Mouse (Mus musculus): Measurements from ENCODE around the gene Sec22c.

Sec22c gene

GRCm38 (mm10) chr9:121690734-121691133 is 14.6 kb downstream of the Sec22c start:
- DNase-seq: no peak

- DNase-seq: no peak
These were observed 15.1 kb downstream of the Sec22c start for GRCm38 (mm10) chr9:121690200-121690651.

GRCm38 (mm10) chr9:121684702-121685101 is 20.6 kb downstream of the Sec22c start:
- no peak for DNase-seq

- DNase-seq: no peak
These were observed 23.1 kb downstream of the Sec22c start for GRCm38 (mm10) chr9:121682037-121682680.

- DNase-seq: no peak
These were observed 24.1 kb downstream of the Sec22c start for GRCm38 (mm10) chr9:121681191-121681590.

- DNase-seq: peak; percentile 31 to 46
These were observed 25.7 kb downstream of the Sec22c start for GRCm38 (mm10) chr9:121679549-121679948.

- no peak for DNase-seq
These were observed 27.8 kb downstream of the Sec22c start for GRCm38 (mm10) chr9:121677476-121677875.

- DNase-seq: no peak
These were observed 28.2 kb downstream of the Sec22c start for GRCm38 (mm10) chr9:121677069-121677468.

GRCm38 (mm10) chr9:121675556-121675955 is 29.7 kb downstream of the Sec22c start:
- no peak for DNase-seq

- DNase-seq: no peak
These were observed 30.3 kb downstream of the Sec22c start for GRCm38 (mm10) chr9:121675011-121675410.

GRCm38 (mm10) chr9:121673716-121674115 is 31.6 kb downstream of the Sec22c start:
- DNase-seq: no peak

GRCm38 (mm10) chr9:121672311-121672710 is 33.0 kb downstream of the Sec22c start:
- DNase-seq: no peak

GRCm38 (mm10) chr9:121671300-121671699 is 34.0 kb downstream of the Sec22c start:
- DNase-seq: peak; percentile 52 to 67

GRCm38 (mm10) chr9:121669348-121669791 is 35.9 kb downstream of the Sec22c start:
- DNase-seq: peak in 1 of 2 experiments; percentile 21

GRCm38 (mm10) chr9:121667822-121668221 is 37.5 kb downstream of the Sec22c start:
- DNase-seq: no peak

GRCm38 (mm10) chr9:121666957-121667630 is 38.2 kb downstream of the Sec22c start:
- no peak for DNase-seq

- DNase-seq: no peak
These were observed 41.2 kb downstream of the Sec22c start for GRCm38 (mm10) chr9:121664104-121664503.

- no peak for DNase-seq
These were observed 41.8 kb downstream of the Sec22c start for GRCm38 (mm10) chr9:121663467-121663866.

GRCm38 (mm10) chr9:121659791-121660190 is 45.5 kb downstream of the Sec22c start:
- no peak for DNase-seq

GRCm38 (mm10) chr9:121658248-121658647 is 47.0 kb downstream of the Sec22c start:
- no peak for DNase-seq

GRCm38 (mm10) chr9:121657143-121657542 is 48.1 kb downstream of the Sec22c start:
- no peak for DNase-seq

- no peak for DNase-seq
These were observed 49.0 kb downstream of the Sec22c start for GRCm38 (mm10) chr9:121656322-121656721.

GRCm38 (mm10) chr9:121653668-121654067 is 51.6 kb downstream of the Sec22c start:
- DNase-seq: no peak

GRCm38 (mm10) chr9:121647026-121647425 is 58.3 kb downstream of the Sec22c start:
- DNase-seq: no peak

Data from cerebellum, postnatal 36 days (tissue).